Mouse (Mus musculus) E14TG2a.4 (cell line): ENCODE data around the gene Med27.
"Not testable (repeated sequence)": the region's sequence is repeated elsewhere in the genome, so short reads cannot be mapped to it uniquely, and the experiment has no call there.

ENCODE experiments used
- H3K27me3 ChIP-seq: 2 replicates; pipeline ENCODE4 v1.6.1; 2014; ENCODE audit warnings: low read length, control low read depth; ENCODE audit not compliant: insufficient read depth
- H3K36me3 ChIP-seq: 2 replicates; pipeline ENCODE4 v1.6.1; 2014; ENCODE audit warnings: low read length, control low read depth; ENCODE audit not compliant: insufficient read depth
- H3K4me1 ChIP-seq: replicated peaks from 2 replicates; pipeline ENCODE4 v1.6.1; 2014; ENCODE audit warnings: low read depth, low read length, control low read depth
- H3K4me3 ChIP-seq: replicated peaks from 2 replicates; pipeline ENCODE4 v1.5.1; 2014; ENCODE audit warnings: mild to moderate bottlenecking, low read length
- H3K9me3 ChIP-seq: 2 replicates; pipeline ENCODE4 v1.6.1; 2014; ENCODE audit warnings: low read length, control low read depth
- CTCF ChIP-seq: conservative IDR thresholded peaks from 2 replicates; pipeline ENCODE4 v1.5.1; 2014; ENCODE audit warnings: low read length
- NANOG ChIP-seq: IDR thresholded peaks from 2 replicates; pipeline ENCODE4 v1.6.1; 2014; ENCODE audit warnings: borderline replicate concordance, low read length, mixed read lengths
- POU5F1 ChIP-seq: IDR thresholded peaks from 2 replicates; pipeline ENCODE4 v1.6.1; 2014; ENCODE audit warnings: low read length, borderline replicate concordance

Gene Med27

GRCm38 (mm10) chr2:29521486-29521885 is 174.9 kb downstream of the Med27 start:
- peaks cover 24% of the 10 kb centered on the region for H3K4me1 ChIP-seq
- no peaks in the 10 kb centered on the region for H3K9me3 ChIP-seq
- no peak for TF ChIP-seq POU5F1
- no peak for TF ChIP-seq CTCF
- TF ChIP-seq NANOG: no peak
- H3K27me3 ChIP-seq: no peaks in the 10 kb centered on the region
- H3K36me3 ChIP-seq: peaks cover 12% of the 10 kb centered on the region
- H3K4me3 ChIP-seq: no peak overlapping the region

- TF ChIP-seq CTCF (no peak), NANOG (no peak), POU5F1 (no peak)
- H3K36me3 ChIP-seq: peaks cover 12% of the 10 kb centered on the region
Measured at GRCm38 (mm10) chr2:29523918-29524811, 177.5 kb downstream of the Med27 start.

GRCm38 (mm10) chr2:29525273-29525805 is 178.7 kb downstream of the Med27 start:
- H3K9me3 ChIP-seq: no peaks in the 10 kb centered on the region
- H3K36me3 ChIP-seq: peaks cover 12% of the 10 kb centered on the region
- no peak for TF ChIP-seq POU5F1
- no peak for TF ChIP-seq NANOG
- TF ChIP-seq CTCF: no peak
- peaks cover 31% of the 10 kb centered on the region for H3K4me1 ChIP-seq
- no peak overlapping the region for H3K4me3 ChIP-seq
- H3K27me3 ChIP-seq: no peaks in the 10 kb centered on the region

More at GRCm38 (mm10) chr2:29523918-29524811, 177.5 kb downstream of the Med27 start:
- H3K4me3 ChIP-seq: no peak overlapping the region
- no peaks in the 10 kb centered on the region for H3K27me3 ChIP-seq
- H3K9me3 ChIP-seq: no peaks in the 10 kb centered on the region
- H3K4me1 ChIP-seq: peaks cover 32% of the 10 kb centered on the region

- Histone ChIP-seq H3K4me3 (no peak overlapping the region), H3K4me1 (peaks cover 31% of the 10 kb centered on the region), H3K9me3 (no peaks in the 10 kb centered on the region), H3K36me3 (peaks cover 12% of the 10 kb centered on the region), H3K27me3 (no peaks in the 10 kb centered on the region)
- no peak for TF ChIP-seq POU5F1
- no peak for TF ChIP-seq CTCF
- TF ChIP-seq NANOG: no peak
Measured at GRCm38 (mm10) chr2:29526266-29526665, 179.6 kb downstream of the Med27 start.

- not testable (repeated sequence) for H3K9me3 ChIP-seq, H3K27me3 ChIP-seq, H3K4me3 ChIP-seq
- peaks cover 12% of the 10 kb centered on the region for H3K36me3 ChIP-seq
- peaks cover 31% of the 10 kb centered on the region for H3K4me1 ChIP-seq
Measured at GRCm38 (mm10) chr2:29527480-29527879, 180.9 kb downstream of the Med27 start.

- TF ChIP-seq NANOG (no peak), POU5F1 (no peak), CTCF (no peak)
- no peaks in the 10 kb centered on the region for H3K27me3 ChIP-seq
- peaks cover 7% of the 10 kb centered on the region for H3K36me3 ChIP-seq
Measured at GRCm38 (mm10) chr2:29528811-29529210, 182.2 kb downstream of the Med27 start.

GRCm38 (mm10) chr2:29529788-29530187 is 183.2 kb downstream of the Med27 start:
- H3K27me3 ChIP-seq, H3K4me3 ChIP-seq, H3K9me3 ChIP-seq, H3K36me3 ChIP-seq: not testable (repeated sequence)
- peaks cover 29% of the 10 kb centered on the region for H3K4me1 ChIP-seq

More at GRCm38 (mm10) chr2:29528811-29529210, 182.2 kb downstream of the Med27 start:
- Histone ChIP-seq H3K4me3 (no peak overlapping the region), H3K4me1 (peaks cover 35% of the 10 kb centered on the region), H3K9me3 (no peaks in the 10 kb centered on the region)

- Histone ChIP-seq H3K4me3 (no peak overlapping the region), H3K36me3 (no peaks in the 10 kb centered on the region), H3K9me3 (no peaks in the 10 kb centered on the region), H3K4me1 (peaks cover 19% of the 10 kb centered on the region), H3K27me3 (no peaks in the 10 kb centered on the region)
- no peak for TF ChIP-seq CTCF
- TF ChIP-seq POU5F1: no peak
- TF ChIP-seq NANOG: no peak
Measured at GRCm38 (mm10) chr2:29532173-29532572, 185.6 kb downstream of the Med27 start.

GRCm38 (mm10) chr2:29532921-29533320 is 186.3 kb downstream of the Med27 start:
- Histone ChIP-seq H3K27me3 (0 out of 2 replicates have a peak, but pooled peaks cover 2% of the 10 kb centered on the region), H3K4me3 (no peak overlapping the region), H3K9me3 (no peaks in the 10 kb centered on the region), H3K4me1 (peaks cover 24% of the 10 kb centered on the region), H3K36me3 (no peaks in the 10 kb centered on the region)
- no peak for TF ChIP-seq POU5F1
- TF ChIP-seq NANOG: no peak
